Mouse (Mus musculus) cerebellum, adult 2 months (tissue): ENCODE data around the gene Sltm. TPM values are rescaled to one million over a fixed set of nuclear protein-coding genes. Genes with fewer than 3 reads are reported as not detected.

Experiments used
- DNase-seq, 2 experiments: peaks; one replicate each; pipeline ENCODE4 v3.0.0; 2021
- H3K27ac ChIP-seq: fragments of 200-500 bp; 2 replicates; pipeline ENCODE4 v1.5.1; 2012; ENCODE audit warnings: low read length, control low read depth, inconsistent platforms; ENCODE audit not compliant: insufficient read depth
- H3K27me3 ChIP-seq: fragments of 200-500 bp; 2 replicates; pipeline ENCODE4 v1.6.1; 2012; ENCODE audit warnings: inconsistent platforms, mild to moderate bottlenecking, low read length, moderate library complexity; ENCODE audit not compliant: control insufficient read depth, insufficient read depth
- H3K4me1 ChIP-seq: fragments of 200-500 bp; 2 replicates; pipeline ENCODE4 v1.6.1; 2011; ENCODE audit warnings: low read length; ENCODE audit not compliant: control insufficient read depth, insufficient read depth
- H3K4me3 ChIP-seq: fragments of 200-500 bp; replicated peaks from 2 replicates; pipeline ENCODE3; 2011; ENCODE audit warnings: mild to moderate bottlenecking, low read depth, low read length, control low read depth; ENCODE audit not compliant: insufficient read depth
- CTCF ChIP-seq: fragments of 200-500 bp; IDR thresholded peaks from 2 replicates; pipeline ENCODE4 v1.5.1; 2011; ENCODE audit warnings: low read depth, mild to moderate bottlenecking, control low read depth, low read length, moderate library complexity, borderline replicate concordance; ENCODE audit not compliant: insufficient read depth
- POLR2A ChIP-seq: fragments of 200-500 bp; IDR thresholded peaks from 2 replicates; pipeline ENCODE4 v1.6.1; 2011; ENCODE audit warnings: low read length, control low read depth, borderline replicate concordance; ENCODE audit not compliant: insufficient read depth
- WGBS: fragments of 180-500 bp; shearing (Covaris S2); methylation state at CpG from one replicate; pipeline ENCODE4 v1.1.7; 2018; 5-methylcytosine and 5-hydroxymethylcytosine counted together
- polyA plus RNA-seq: library from polyadenylated mRNA; depleted of rRNA; stranded (reverse); fragments of >200 nt; gene quantifications from 2 replicates; pipeline ENCODE4 v1.2.3, GENCODE M21; 2012

Sltm gene
- polyA plus RNA-seq, 1 experiment, result 52.7 TPM

GRCm38 (mm10) chr9:70556796-70557195 is 14.2 kb downstream of the Sltm start:
- no peaks in the 10 kb centered on the region for H3K4me1 ChIP-seq
- TF ChIP-seq POLR2A (no peak), CTCF (no peak)
- H3K4me3 ChIP-seq, result no peak overlapping the region
- DNase-seq, result no peak
- 91% methylated on average over 5 of the region's 5 CpGs for WGBS
- H3K27me3 ChIP-seq, result no peaks in the 10 kb centered on the region
- H3K27ac ChIP-seq, result no peak overlapping the region

GRCm38 (mm10) chr9:70562825-70563224 is 20.3 kb downstream of the Sltm start:
- H3K27me3 ChIP-seq, result no peaks in the 10 kb centered on the region
- TF ChIP-seq CTCF (no peak), POLR2A (no peak)
- H3K4me3 ChIP-seq, result no peak overlapping the region
- 98% methylated on average over 3 of the region's 3 CpGs for WGBS
- no peak for DNase-seq
- H3K4me1 ChIP-seq, result no peaks in the 10 kb centered on the region
- no peak overlapping the region for H3K27ac ChIP-seq

GRCm38 (mm10) chr9:70567651-70568050 is 25.1 kb downstream of the Sltm start:
- WGBS, result 92% methylated on average over 5 of the region's 5 CpGs
- DNase-seq, result no peak

GRCm38 (mm10) chr9:70570351-70570750 is 27.8 kb downstream of the Sltm start:
- 83% methylated on average over 8 of the region's 8 CpGs for WGBS
- H3K27ac ChIP-seq, result no peak overlapping the region
- H3K4me1 ChIP-seq, result no peaks in the 10 kb centered on the region
- no peak for DNase-seq
- TF ChIP-seq POLR2A, result no peak
- no peak for TF ChIP-seq CTCF
- H3K27me3 ChIP-seq, result no peaks in the 10 kb centered on the region
- H3K4me3 ChIP-seq, result no peak overlapping the region

More at GRCm38 (mm10) chr9:70567651-70568050, 25.1 kb downstream of the Sltm start:
- Histone ChIP-seq H3K27ac (no peak overlapping the region), H3K4me3 (no peak overlapping the region), H3K27me3 (no peaks in the 10 kb centered on the region), H3K4me1 (no peaks in the 10 kb centered on the region)
- no peak for TF ChIP-seq CTCF
- no peak for TF ChIP-seq POLR2A

GRCm38 (mm10) chr9:70578123-70578522 is 35.6 kb downstream of the Sltm start:
- 90% methylated on average over 2 of the region's 2 CpGs for WGBS
- no peak overlapping the region for H3K27ac ChIP-seq
- H3K4me1 ChIP-seq, result no peaks in the 10 kb centered on the region
- TF ChIP-seq POLR2A (no peak), CTCF (no peak)
- H3K27me3 ChIP-seq, result no peaks in the 10 kb centered on the region
- H3K4me3 ChIP-seq, result no peak overlapping the region
- no peak for DNase-seq

GRCm38 (mm10) chr9:70580956-70581355 is 38.4 kb downstream of the Sltm start:
- 94% methylated on average over 5 of the region's 5 CpGs for WGBS
- no peak for DNase-seq

GRCm38 (mm10) chr9:70584641-70585040 is 42.1 kb downstream of the Sltm start:
- Histone ChIP-seq H3K27me3 (no peaks in the 10 kb centered on the region), H3K4me3 (no peak overlapping the region), H3K27ac (no peak overlapping the region), H3K4me1 (no peaks in the 10 kb centered on the region)
- TF ChIP-seq POLR2A, result no peak
- no peak for TF ChIP-seq CTCF
- 87% methylated on average over 14 of the region's 14 CpGs for WGBS
- DNase-seq, result no peak

More at GRCm38 (mm10) chr9:70580956-70581355, 38.4 kb downstream of the Sltm start:
- H3K27me3 ChIP-seq, result no peaks in the 10 kb centered on the region
- H3K4me3 ChIP-seq, result no peak overlapping the region
- no peaks in the 10 kb centered on the region for H3K4me1 ChIP-seq
- no peak overlapping the region for H3K27ac ChIP-seq
- TF ChIP-seq POLR2A (no peak), CTCF (no peak)

- H3K4me1 ChIP-seq, result no peaks in the 10 kb centered on the region
- no peak for DNase-seq
- H3K27me3 ChIP-seq, result no peaks in the 10 kb centered on the region
- 90% methylated on average over 5 of the region's 5 CpGs for WGBS
- no peak overlapping the region for H3K27ac ChIP-seq
- H3K4me3 ChIP-seq, result no peak overlapping the region
- TF ChIP-seq CTCF, result no peak
- TF ChIP-seq POLR2A, result no peak
Measured at GRCm38 (mm10) chr9:70585172-70585571, 42.6 kb downstream of the Sltm start.
